Mouse (Mus musculus) hindbrain, postnatal 0 days (tissue): ENCODE measurements around the gene Inha. TPM values are rescaled to one million over a fixed set of nuclear protein-coding genes. Genes with fewer than 3 reads are reported as not detected.

Experiments used
- ATAC-seq: fragments of 200-750 bp; cut with Nextera tagmentation; 2 replicates; pipeline ENCODE4 v1.8.0; 2017; ENCODE audit warnings: mild to moderate bottlenecking, moderate TSS enrichment, moderate library complexity
- DNase-seq: peaks from one replicate; pipeline ENCODE4 v3.0.0-alpha.2; 2015; ENCODE audit warnings: low spot score
- H3K27ac ChIP-seq: fragments of 300-500 bp; sonication (generic); 2 replicates; pipeline ENCODE4 v1.5.1; 2014; ENCODE audit warnings: mild to moderate bottlenecking
- H3K27me3 ChIP-seq: fragments of 300-500 bp; sonication (generic); 2 replicates; pipeline ENCODE4 v1.6.1; 2014; ENCODE audit warnings: low read length, mixed read lengths; ENCODE audit not compliant: insufficient read depth
- H3K36me3 ChIP-seq: fragments of 300-500 bp; sonication (generic); 2 replicates; pipeline ENCODE4 v1.6.1; 2014; ENCODE audit warnings: low read length, mixed read lengths; ENCODE audit not compliant: insufficient read depth
- H3K4me1 ChIP-seq: fragments of 300-500 bp; sonication (generic); 2 replicates; pipeline ENCODE4 v1.6.1; 2014; ENCODE audit warnings: antibody characterized with exemption, low read length, mixed read lengths; ENCODE audit not compliant: insufficient read depth
- H3K4me2 ChIP-seq: fragments of 300-500 bp; sonication (generic); 2 replicates; pipeline ENCODE4 v1.6.1; 2014; ENCODE audit warnings: low read depth, mild to moderate bottlenecking, low read length, moderate library complexity, mixed read lengths
- H3K4me3 ChIP-seq: fragments of 300-500 bp; sonication (generic); 2 replicates; pipeline ENCODE4 v1.5.1; 2014; ENCODE audit warnings: low read length
- H3K9ac ChIP-seq: fragments of 300-500 bp; sonication (generic); replicated peaks from 2 replicates; pipeline ENCODE4 v1.6.1; 2014; ENCODE audit warnings: mild to moderate bottlenecking, low read length, moderate library complexity, mixed read lengths
- H3K9me3 ChIP-seq: fragments of 300-500 bp; sonication (generic); 2 replicates; pipeline ENCODE4 v1.6.1; 2016; ENCODE audit warnings: low read length, mixed read lengths
- CTCF ChIP-seq: IDR thresholded peaks from 2 replicates; pipeline ENCODE4 v1.5.1; 2016; ENCODE audit warnings: antibody characterized with exemption, control low read depth, low read depth
- WGBS: fragments of 180-500 bp; shearing (Covaris S2); extraction: QIAGEN DNeasy Blood & Tissue Kit; methylation state at CpG from one replicate; pipeline ENCODE4 v1.1.7; 2014; 5-methylcytosine and 5-hydroxymethylcytosine counted together
- polyA plus RNA-seq: library from polyadenylated mRNA; unstranded; fragments of >200 nt; fragmentation: Nextera tagmentation; extraction: Ambion mirVana; gene quantifications from 2 replicates; pipeline ENCODE4 v1.2.1, GENCODE M21; 2015
- total RNA-seq: library from RNA; depleted of rRNA; stranded (reverse); fragments of >200 nt; gene quantifications from 2 replicates; pipeline ENCODE4 v1.2.3, GENCODE M21; 2014

Gene Inha
- total and polyA plus RNA-seq, 2 experiments from 2014 or later, result 20.3 to 28.9 TPM

DNA sequence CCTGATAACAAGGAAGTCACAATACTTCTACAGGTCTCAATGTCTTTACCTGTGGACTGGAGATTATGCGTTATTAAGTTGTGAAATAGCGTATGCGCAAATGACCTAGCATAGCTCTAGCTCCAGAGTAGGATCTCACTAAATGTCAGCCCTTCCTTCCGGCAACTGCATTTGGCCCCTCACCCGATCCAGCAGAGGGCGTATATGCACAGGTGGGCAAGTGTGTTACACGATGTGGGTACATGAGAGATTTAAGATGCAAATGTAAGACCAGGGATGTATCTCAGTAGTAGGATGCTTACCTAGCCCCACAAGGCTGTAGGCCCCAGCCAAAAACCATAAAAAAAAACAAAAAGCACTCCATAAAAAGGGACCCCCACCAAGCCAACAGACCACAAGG is 7.4 kb upstream of the Inha start:
- ATAC-seq, result no peak
- Histone ChIP-seq H3K9me3 (no peaks in the 10 kb centered on the region), H3K27me3 (no peaks in the 10 kb centered on the region), H3K36me3 (peaks cover 27% of the 10 kb centered on the region), H3K4me1 (0 out of 2 replicates have a peak, but pooled peaks cover 3% of the 10 kb centered on the region), H3K27ac (no peak overlapping the region), H3K4me2 (no peak overlapping the region), H3K9ac (no peak overlapping the region), H3K4me3 (no peak overlapping the region)
- DNase-seq, result no peak
- WGBS, result 86% methylated on average over 7 of the region's 7 CpGs
- peak; percentile 33 for TF ChIP-seq CTCF

DNA sequence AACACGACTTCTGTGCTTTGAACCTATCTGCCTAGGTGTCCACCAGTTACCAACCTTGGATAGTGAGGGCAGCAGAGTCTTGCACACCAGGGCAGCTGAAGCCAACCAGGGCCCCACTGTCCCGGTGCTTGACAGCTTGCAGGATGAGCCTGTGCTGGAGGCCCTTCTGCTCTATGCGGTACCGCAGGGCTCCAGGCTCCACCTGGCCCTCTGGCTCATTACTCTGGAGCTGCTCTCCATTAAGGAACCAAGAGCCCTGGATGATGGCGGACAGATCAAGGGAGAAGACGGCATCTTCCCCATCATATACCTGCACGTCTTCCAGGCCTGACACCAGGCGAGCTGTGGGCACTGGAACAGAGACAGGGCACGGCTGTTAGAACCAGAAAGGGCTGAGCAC is 5.0 kb upstream of the Inha start:
- ATAC-seq, result no peak
- peaks cover 18% of the 10 kb centered on the region; the same call in 1 of the 2 replicates for H3K36me3 ChIP-seq
- no peak overlapping the region for H3K4me3 ChIP-seq
- WGBS, result 96% methylated on average over 9 of the region's 9 CpGs
- 0 out of 2 replicates have a peak, but pooled peaks cover 11% of the 10 kb centered on the region for H3K4me1 ChIP-seq
- TF ChIP-seq CTCF, result no peak
- no peaks in the 10 kb centered on the region for H3K27me3 ChIP-seq
- H3K9ac ChIP-seq, result no peak overlapping the region
- no peaks in the 10 kb centered on the region for H3K9me3 ChIP-seq
- no peak overlapping the region for H3K4me2 ChIP-seq
- no peak overlapping the region for H3K27ac ChIP-seq
- no peak for DNase-seq

- Histone ChIP-seq H3K36me3 (peaks cover 16% of the 10 kb centered on the region; the same call in 1 of the 2 replicates), H3K9me3 (no peaks in the 10 kb centered on the region), H3K9ac (no peak overlapping the region), H3K4me2 (no peak overlapping the region), H3K4me3 (no peak overlapping the region), H3K4me1 (0 out of 2 replicates have a peak, but pooled peaks cover 11% of the 10 kb centered on the region), H3K27me3 (no peaks in the 10 kb centered on the region), H3K27ac (no peak overlapping the region)
- ATAC-seq (no peak), DNase-seq (no peak)
- no peak for TF ChIP-seq CTCF
- 87% methylated on average over 25 of the region's 25 CpGs for WGBS
Observed at GRCm38 (mm10) chr1:75502945-75503650, 3.8 kb upstream of the Inha start.

DNA sequence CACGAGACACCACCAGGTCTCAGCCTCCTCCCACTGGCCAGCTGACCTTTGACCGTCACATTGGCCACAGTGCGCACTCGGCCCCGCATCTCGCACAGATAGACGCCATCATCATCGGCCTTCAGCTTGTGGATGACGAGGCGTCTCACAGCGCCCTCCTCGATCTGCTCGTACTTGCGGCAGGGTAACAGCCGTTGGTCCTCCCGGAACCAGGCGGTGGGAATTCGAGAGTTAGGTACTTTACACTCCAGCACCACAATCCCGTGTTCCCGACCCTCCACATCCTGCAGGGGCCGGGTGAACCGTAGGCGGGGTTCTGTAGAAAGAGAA is 3.3 kb upstream of the Inha start:
- Histone ChIP-seq H3K9ac (no peak overlapping the region), H3K27me3 (no peaks in the 10 kb centered on the region), H3K4me3 (no peak overlapping the region), H3K9me3 (no peaks in the 10 kb centered on the region), H3K36me3 (peaks cover 12% of the 10 kb centered on the region; the same call in 1 of the 2 replicates), H3K4me2 (no peak overlapping the region), H3K27ac (no peak overlapping the region), H3K4me1 (0 out of 2 replicates have a peak, but pooled peaks cover 11% of the 10 kb centered on the region)
- 72% methylated on average over 23 of the region's 23 CpGs for WGBS
- TF ChIP-seq CTCF, result no peak
- no peak for DNase-seq
- ATAC-seq, result no peak

DNA sequence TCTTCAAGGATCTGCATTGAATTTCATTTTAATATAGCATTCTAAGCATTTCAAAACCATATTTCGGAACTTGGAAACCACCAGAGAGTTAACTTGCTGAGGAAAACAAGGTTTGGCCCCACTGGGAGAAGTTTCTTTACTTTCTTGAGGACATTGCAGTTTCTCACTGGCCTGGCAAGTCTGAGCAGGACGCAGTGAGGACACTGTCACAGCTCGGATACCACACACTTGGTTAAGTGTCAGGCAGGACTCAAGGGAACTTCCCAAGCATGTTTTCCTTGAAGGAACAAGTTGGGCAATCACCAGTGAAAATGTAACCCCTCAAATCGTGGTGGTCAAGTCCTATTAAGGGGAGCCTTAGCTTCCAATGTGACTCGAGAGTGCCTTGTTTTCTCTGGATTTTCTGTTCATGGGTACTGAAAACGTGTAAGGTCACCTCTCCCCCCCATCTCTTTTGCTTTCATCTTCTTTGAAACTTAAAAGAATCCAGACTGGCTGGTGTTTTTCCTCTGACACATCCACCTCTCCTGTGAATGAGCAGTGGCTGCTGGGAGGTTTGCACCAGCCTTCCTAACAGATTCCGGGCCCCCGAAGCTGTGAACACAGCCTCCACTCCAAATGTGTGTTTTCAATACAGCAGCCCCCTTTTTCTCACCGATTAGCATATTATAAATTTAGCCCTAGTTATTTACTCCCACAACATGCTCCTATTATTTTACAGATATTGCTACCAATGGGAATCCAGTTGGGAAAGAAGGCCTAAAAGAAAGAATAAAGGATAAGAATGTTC is 2.4 kb upstream of the Inha start:
- 0 out of 2 replicates have a peak, but pooled peaks cover 11% of the 10 kb centered on the region for H3K4me1 ChIP-seq
- DNase-seq (peak; percentile 5), ATAC-seq (no peak)
- peaks cover 5% of the 10 kb centered on the region; the same call in 1 of the 2 replicates for H3K36me3 ChIP-seq
- H3K4me2 ChIP-seq, result peak overlapping the region; percentile 89
- H3K27me3 ChIP-seq, result no peaks in the 10 kb centered on the region
- 60% methylated on average over 9 of the region's 9 CpGs for WGBS
- TF ChIP-seq CTCF, result no peak
- peak overlapping the region; percentile 96 for H3K9ac ChIP-seq
- H3K27ac ChIP-seq, result peak overlapping the region; percentile 89; the same call in 1 of the 2 replicates
- no peaks in the 10 kb centered on the region for H3K9me3 ChIP-seq
- peak overlapping the region; percentile 77 for H3K4me3 ChIP-seq

DNA sequence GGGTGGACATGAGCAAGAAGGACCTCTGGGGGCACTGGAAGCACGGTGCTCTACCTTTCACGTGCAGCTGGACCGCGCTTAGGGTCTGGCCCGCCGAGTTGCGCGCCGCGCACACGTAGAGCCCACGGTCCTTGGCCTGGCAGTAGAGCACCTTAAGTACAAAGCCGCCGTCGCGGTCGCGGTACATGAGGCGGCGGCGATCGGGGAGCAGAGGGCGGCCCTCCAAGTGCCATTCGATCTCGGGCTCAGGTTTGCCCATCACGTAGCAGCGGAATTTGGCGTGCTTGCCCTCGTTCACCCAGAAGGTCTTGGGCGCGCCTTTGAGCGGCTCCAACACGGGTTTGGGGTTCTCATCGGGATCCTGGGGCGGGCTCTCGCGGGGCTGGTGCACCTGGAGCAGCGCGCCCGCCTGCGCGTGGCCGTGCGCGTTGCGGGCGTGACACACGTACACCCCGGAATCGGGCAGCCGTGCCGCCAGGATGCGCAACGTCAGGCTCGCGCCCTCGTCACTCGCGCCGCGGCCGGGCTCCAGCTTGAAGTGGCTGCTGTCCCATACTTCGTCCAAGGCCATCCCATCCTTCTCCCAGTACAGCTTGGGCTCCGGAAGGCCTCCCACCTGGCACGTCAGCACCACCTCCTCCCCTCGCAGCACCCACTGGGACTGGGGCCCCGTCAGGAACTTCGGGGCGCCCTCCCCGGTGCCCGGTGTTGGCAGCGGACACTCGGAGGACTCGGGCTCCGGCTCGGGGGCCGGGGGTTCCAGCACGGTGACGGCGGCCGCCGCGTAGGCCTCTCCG is 1.5 kb upstream of the Inha start:
- peak; percentile 88 for ATAC-seq
- under 1% methylated on average over 83 of the region's 84 CpGs for WGBS
- no peak for TF ChIP-seq CTCF

More for the DNA sequence above, 1.5 kb upstream of the Inha start:
- Histone ChIP-seq H3K4me1 (0 out of 2 replicates have a peak, but pooled peaks cover 11% of the 10 kb centered on the region), H3K9ac (peak overlapping the region; percentile 96), H3K27me3 (no peaks in the 10 kb centered on the region), H3K36me3 (peaks cover 4% of the 10 kb centered on the region; the same call in 1 of the 2 replicates), H3K27ac (peak overlapping the region; percentile 89), H3K9me3 (no peaks in the 10 kb centered on the region), H3K4me2 (peak overlapping the region; percentile 89), H3K4me3 (peak overlapping the region; percentile 77)
- DNase-seq, result peak; percentile 89
